In genomic region chr8:56343505-56343904, GRCm38 (mm10) we compare ENCODE assay signal across 11 mouse cellular contexts. TPM values are rescaled to one million over a fixed set of nuclear protein-coding genes. Genes with fewer than 3 reads are reported as not detected.
DNase-seq lines count a peak whose midpoint lies in the region; ATAC-seq and TF ChIP-seq lines count a peak whose summit lies in the region.
"Had no signal": no experiment of that assay in that cellular context is flagged by ENCODE, and none has a peak within 500 bp of the region (broad histone marks: within the 10 kb centered on the region; RNA-seq: fewer than 3 reads in every experiment).

No protein-coding gene starts in this region.

- no peak overlapping the region; the same call in 1 of the 2 replicates for H3K27ac ChIP-seq in lung, embryonic 14.5 days (ENCODE audit: low read depth)
- 0 out of 2 replicates have a peak overlapping the region, but pooled peaks have one; percentile 8 for H3K27ac ChIP-seq in embryonic facial prominence, embryonic 13.5 days
- 0 out of 2 replicates have a peak overlapping the region, but pooled peaks have one; percentile 4 for H3K27ac ChIP-seq in intestine, embryonic 16.5 days (ENCODE audit: low read length)
- H3K27ac ChIP-seq: hindbrain, embryonic 10.5 days; macrophage had no signal

- no peaks in the 10 kb centered on the region for H3K27me3 ChIP-seq in lung, embryonic 14.5 days (ENCODE audit: insufficient read depth, low read length)
- H3K27me3 ChIP-seq in embryonic facial prominence, embryonic 13.5 days: no peaks in the 10 kb centered on the region
- no peaks in the 10 kb centered on the region for H3K27me3 ChIP-seq in intestine, embryonic 16.5 days (replicated peaks; ENCODE audit: control insufficient read depth, insufficient read depth, low read length)

- WGBS in lung, embryonic 14.5 days: 70% methylated on average over 6 of the region's 6 CpGs
- WGBS in embryonic facial prominence, embryonic 13.5 days: 71% methylated on average over 6 of the region's 6 CpGs
- WGBS in intestine, embryonic 16.5 days: 78% methylated on average over 6 of the region's 6 CpGs

- H3K9ac ChIP-seq in lung, embryonic 14.5 days: no peak overlapping the region
- no peak overlapping the region for H3K9ac ChIP-seq in embryonic facial prominence, embryonic 13.5 days
- no peak overlapping the region for H3K9ac ChIP-seq in intestine, embryonic 16.5 days (ENCODE audit: low read depth, low read length)
- H3K9ac ChIP-seq: forebrain, postnatal 0 days had no signal

- H3K9me3 ChIP-seq in lung, embryonic 14.5 days (ENCODE audit: low read depth, low read length): no peaks in the 10 kb centered on the region
- no peaks in the 10 kb centered on the region for H3K9me3 ChIP-seq in embryonic facial prominence, embryonic 13.5 days
- no peaks in the 10 kb centered on the region for H3K9me3 ChIP-seq in intestine, embryonic 16.5 days (ENCODE audit: control insufficient read depth, low read length)
- H3K9me3 ChIP-seq: hindbrain, embryonic 10.5 days had no signal

- no peak for TF ChIP-seq CTCF in lung, embryonic 14.5 days (IDR thresholded peaks at IDR 0.05; ENCODE audit: low read depth)

- no peak overlapping the region for H3K4me2 ChIP-seq in lung, embryonic 14.5 days
- H3K4me2 ChIP-seq in embryonic facial prominence, embryonic 13.5 days: no peak overlapping the region
- no peak overlapping the region for H3K4me2 ChIP-seq in intestine, embryonic 16.5 days (ENCODE audit: low read depth, low read length)

- no peaks in the 10 kb centered on the region for H3K36me3 ChIP-seq in lung, embryonic 14.5 days (ENCODE audit: insufficient read depth)
- H3K36me3 ChIP-seq in embryonic facial prominence, embryonic 13.5 days: no peaks in the 10 kb centered on the region
- H3K36me3 ChIP-seq in intestine, embryonic 16.5 days (ENCODE audit: control insufficient read depth, insufficient read depth, low read length): no peaks in the 10 kb centered on the region
- H3K36me3 ChIP-seq: hindbrain, embryonic 10.5 days had no signal

- H3K4me1 ChIP-seq in lung, embryonic 14.5 days (ENCODE audit: insufficient read depth): no peaks in the 10 kb centered on the region
- H3K4me1 ChIP-seq in embryonic facial prominence, embryonic 13.5 days: peaks cover 13% of the 10 kb centered on the region; the same call in 1 of the 2 replicates
- H3K4me1 ChIP-seq in intestine, embryonic 16.5 days (ENCODE audit: control insufficient read depth, insufficient read depth, low read length): peaks cover 4% of the 10 kb centered on the region; the same call in 1 of the 2 replicates
- H3K4me1 ChIP-seq: hindbrain, embryonic 10.5 days had no signal

- peak; percentile 62; the same call in 1 of the 2 replicates for ATAC-seq in lung, embryonic 14.5 days (ENCODE audit: insufficient read depth)
- no peak for ATAC-seq in embryonic facial prominence, embryonic 13.5 days (ENCODE audit: insufficient number of reproducible peaks, insufficient read depth, low FRiP score, low TSS enrichment, low read depth)
- peak; percentile 47 for ATAC-seq in intestine, embryonic 16.5 days
- ATAC-seq: forebrain, postnatal 0 days had no signal

- DNase-seq in heart, adult 18-20 months: peak; percentile 52 to 56
- no peak for DNase-seq in heart, adult 11 months
- DNase-seq in lung, embryonic 14.5 days: peak; percentile 67
- no peak for DNase-seq in lung, postnatal 25 days (ENCODE audit: low spot score)
- DNase-seq in gastrocnemius, postnatal 10 days: no peak
- no peak for DNase-seq in thymus, adult 18-20 months
- DNase-seq: forebrain, postnatal 0 days had no signal

- no peak overlapping the region for H3K4me3 ChIP-seq in lung, embryonic 14.5 days (ENCODE audit: low read depth, low read length)
- no peak overlapping the region for H3K4me3 ChIP-seq in embryonic facial prominence, embryonic 13.5 days
- no peak overlapping the region for H3K4me3 ChIP-seq in intestine, embryonic 16.5 days (ENCODE audit: low read length)
- H3K4me3 ChIP-seq: hindbrain, embryonic 10.5 days had no signal

RNA-seq across cellular contexts. Expression of gene Hpgd, which starts 49.1 kb away (rescaled TPM):
- total RNA-seq in heart, adult 18-20 months (2021): 1 to 10 TPM; 5.9 to 6.8 TPM
- 15.6 and 17.7 TPM in 2 replicates for polyA plus RNA-seq in lung, embryonic 14.5 days (2014; fragmentation: Nextera tagmentation; extraction: Ambion mirVana)
- polyA plus RNA-seq in embryonic facial prominence, embryonic 13.5 days (2015; fragmentation: Nextera tagmentation; extraction: Ambion mirVana): 71.8 and 75.2 TPM in 2 replicates
- polyA plus RNA-seq in intestine, embryonic 16.5 days (2015; fragmentation: Nextera tagmentation; extraction: Ambion mirVana): 28.3 and 28.6 TPM in 2 replicates
- 1 to 10 TPM; 3.7 to 9.1 TPM for total RNA-seq in gastrocnemius, postnatal 10 days (2021)

Comparison
In these comparisons a context has a peak if more than half of its experiments do, and no peak if none do; other contexts are left out.
1. DNase-seq: peak in heart, adult 18-20 months (2 of 2) and lung, embryonic 14.5 days (single experiment); none in heart, adult 11 months (single experiment), lung, postnatal 25 days (single experiment), gastrocnemius, postnatal 10 days (single experiment) and thymus, adult 18-20 months (0 of 2).